Mouse (Mus musculus) liver, embryonic 11.5 days (tissue): ENCODE results near the gene Echs1. TPM values are rescaled to one million over a fixed set of nuclear protein-coding genes. Genes with fewer than 3 reads are reported as not detected.

ENCODE experiments used
- ATAC-seq: fragments of 200-750 bp; cut with Nextera tagmentation; replicated peaks from 2 replicates; pipeline ENCODE4 v1.8.0; 2017; ENCODE audit warnings: moderate number of reproducible peaks, mild to moderate bottlenecking, moderate TSS enrichment, moderate library complexity; ENCODE audit not compliant: low FRiP score
- DNase-seq: peaks from one replicate; pipeline ENCODE4 v3.0.0-alpha.2; 2017; ENCODE audit warnings: low spot score
- H3K27ac ChIP-seq: fragments of 300-500 bp; sonication (generic); 2 replicates; pipeline ENCODE4 v1.5.1; 2014; ENCODE audit warnings: mild to moderate bottlenecking, low read depth, low read length, control low read depth
- H3K27me3 ChIP-seq: fragments of 300-500 bp; sonication (generic); replicated peaks from 2 replicates; pipeline ENCODE4 v1.6.1; 2014; ENCODE audit warnings: low read length, mixed read lengths; ENCODE audit not compliant: control insufficient read depth, insufficient read depth
- H3K36me3 ChIP-seq: fragments of 300-500 bp; sonication (generic); 2 replicates; pipeline ENCODE4 v1.6.1; 2014; ENCODE audit warnings: mild to moderate bottlenecking, low read length, moderate library complexity, mixed read lengths; ENCODE audit not compliant: control insufficient read depth, insufficient read depth
- H3K4me1 ChIP-seq: fragments of 300-500 bp; sonication (generic); replicated peaks from 2 replicates; pipeline ENCODE4 v1.6.1; 2014; ENCODE audit warnings: low read length, mixed read lengths; ENCODE audit not compliant: control insufficient read depth, insufficient read depth
- H3K4me2 ChIP-seq: fragments of 300-500 bp; sonication (generic); 2 replicates; pipeline ENCODE4 v1.6.1; 2014; ENCODE audit warnings: mild to moderate bottlenecking, control low read depth, moderate library complexity
- H3K4me3 ChIP-seq: fragments of 300-500 bp; sonication (generic); 2 replicates; pipeline ENCODE4 v1.5.1; 2014; ENCODE audit warnings: low read depth, low read length, control low read depth
- H3K9ac ChIP-seq: fragments of 300-500 bp; sonication (generic); 2 replicates; pipeline ENCODE4 v1.6.1; 2014; ENCODE audit warnings: low read depth, low read length, control low read depth
- H3K9me3 ChIP-seq: fragments of 300-500 bp; sonication (generic); 2 replicates; pipeline ENCODE4 v1.6.1; 2016; ENCODE audit warnings: low read length, inconsistent platforms, mixed read lengths; ENCODE audit not compliant: control insufficient read depth
- WGBS: fragments of 180-500 bp; shearing (Covaris S2); extraction: QIAGEN DNeasy Blood & Tissue Kit; methylation state at CpG from one replicate; pipeline ENCODE4 v1.1.7; 2014; 5-methylcytosine and 5-hydroxymethylcytosine counted together
- polyA plus RNA-seq: library from polyadenylated mRNA; unstranded; fragments of >200 nt; fragmentation: Nextera tagmentation; extraction: Ambion mirVana; gene quantifications from 2 replicates; pipeline ENCODE4 v1.2.1, GENCODE M21; 2014

The Echs1 gene
- polyA plus RNA-seq, result 119 and 129 TPM in 2 replicates

GRCm38 (mm10) chr7:140116329-140117054 is at the start of gene Echs1:
Gene Echs1, minus strand, starts transcription at chr7:140116476.
- no peaks in the 10 kb centered on the region for H3K27me3 ChIP-seq
- peak within 1 kb of the TSS; percentile 71 for H3K4me3 ChIP-seq
- peak; percentile 97 for ATAC-seq
- DNase-seq, result peak; percentile 84
- H3K36me3 ChIP-seq, result peaks cover 6% of the 10 kb centered on the region; the same call in 1 of the 2 replicates
- H3K9me3 ChIP-seq, result no peaks in the 10 kb centered on the region
- peak within 1 kb of the TSS; percentile 72 for H3K9ac ChIP-seq
- peak within 1 kb of the TSS; percentile 63; the same call in 1 of the 2 replicates for H3K27ac ChIP-seq
- 5% methylated on average over 28 of the region's 28 CpGs for WGBS
- H3K4me1 ChIP-seq, result no peaks in the 10 kb centered on the region
- peak within 1 kb of the TSS; percentile 89 for H3K4me2 ChIP-seq

- 83% methylated on average over 7 of the region's 7 CpGs for WGBS
- H3K4me2 ChIP-seq, result no peak within 1 kb of the TSS
- no peak within 1 kb of the TSS for H3K9ac ChIP-seq
- no peaks in the 10 kb centered on the region for H3K9me3 ChIP-seq
- H3K27ac ChIP-seq, result no peak within 1 kb of the TSS
- no peak within 1 kb of the TSS for H3K4me3 ChIP-seq
- no peaks in the 10 kb centered on the region for H3K4me1 ChIP-seq
- no peaks in the 10 kb centered on the region for H3K36me3 ChIP-seq
- no peaks in the 10 kb centered on the region for H3K27me3 ChIP-seq
- DNase-seq (no peak), ATAC-seq (no peak)
Observed at GRCm38 (mm10) chr7:140164664-140165063, 48.4 kb upstream of the Echs1 start, which contains the start of gene Olfr522. Gene Olfr522, minus strand, starts transcription at chr7:140164764.

GRCm38 (mm10) chr7:140160363-140160762 is 44.1 kb upstream of the Echs1 start:
- no peak for DNase-seq
- Histone ChIP-seq H3K4me3 (no peak overlapping the region), H3K9me3 (no peaks in the 10 kb centered on the region), H3K9ac (no peak overlapping the region), H3K27me3 (peaks cover under 1% of the 10 kb centered on the region; the same call in 1 of the 2 replicates), H3K4me1 (no peaks in the 10 kb centered on the region), H3K27ac (no peak overlapping the region), H3K36me3 (no peaks in the 10 kb centered on the region), H3K4me2 (no peak overlapping the region)
- WGBS, result 77% methylated on average over 3 of the region's 3 CpGs
- ATAC-seq, result no peak

- no peak within 1 kb of the TSS for H3K4me3 ChIP-seq
- no peak within 1 kb of the TSS for H3K27ac ChIP-seq
- ATAC-seq, result peak; percentile 30; the same call in 1 of the 2 replicates
- no peaks in the 10 kb centered on the region; the same call in 1 of the 2 replicates for H3K36me3 ChIP-seq
- 8% methylated on average over 28 of the region's 28 CpGs for WGBS
- H3K4me2 ChIP-seq, result peak within 1 kb of the TSS; percentile 20; the same call in 1 of the 2 replicates
- H3K4me1 ChIP-seq, result no peaks in the 10 kb centered on the region
- peaks cover 32% of the 10 kb centered on the region for H3K27me3 ChIP-seq
- no peaks in the 10 kb centered on the region for H3K9me3 ChIP-seq
- DNase-seq, result no peak
- no peak within 1 kb of the TSS for H3K9ac ChIP-seq
Observed at GRCm38 (mm10) chr7:140154218-140154927, 38.1 kb upstream of the Echs1 start, which contains the start of gene Sprn. Gene Sprn, minus strand, starts transcription at chr7:140154877.

GRCm38 (mm10) chr7:140153829-140154217 is 37.5 kb upstream of the Echs1 start:
- DNase-seq, result no peak
- H3K4me1 ChIP-seq, result no peaks in the 10 kb centered on the region
- H3K27ac ChIP-seq, result no peak overlapping the region
- peaks cover 32% of the 10 kb centered on the region for H3K27me3 ChIP-seq
- no peaks in the 10 kb centered on the region for H3K9me3 ChIP-seq
- no peak overlapping the region for H3K4me3 ChIP-seq
- ATAC-seq, result no peak
- WGBS, result 28% methylated on average over 4 of the region's 4 CpGs
- H3K9ac ChIP-seq, result no peak overlapping the region
- H3K36me3 ChIP-seq, result no peaks in the 10 kb centered on the region; the same call in 1 of the 2 replicates
- H3K4me2 ChIP-seq, result no peak overlapping the region; the same call in 1 of the 2 replicates

GRCm38 (mm10) chr7:140153383-140153782 is 37.1 kb upstream of the Echs1 start:
- H3K27ac ChIP-seq, result no peak overlapping the region
- no peaks in the 10 kb centered on the region; the same call in 1 of the 2 replicates for H3K36me3 ChIP-seq
- H3K27me3 ChIP-seq, result peaks cover 32% of the 10 kb centered on the region
- H3K4me1 ChIP-seq, result no peaks in the 10 kb centered on the region
- no peak overlapping the region for H3K9ac ChIP-seq
- H3K9me3 ChIP-seq, result no peaks in the 10 kb centered on the region
- 13% methylated on average over 28 of the region's 28 CpGs for WGBS
- DNase-seq, result no peak
- peak overlapping the region; percentile 42; the same call in 1 of the 2 replicates for H3K4me2 ChIP-seq
- peak overlapping the region; percentile 20; the same call in 1 of the 2 replicates for H3K4me3 ChIP-seq
- 0 out of 2 replicates have a peak, but pooled peaks have one; percentile 12 for ATAC-seq

GRCm38 (mm10) chr7:140144550-140144949 is 28.3 kb upstream of the Echs1 start:
- Histone ChIP-seq H3K27ac (no peak overlapping the region), H3K9ac (no peak overlapping the region), H3K36me3 (no peaks in the 10 kb centered on the region; the same call in 1 of the 2 replicates), H3K4me2 (no peak overlapping the region), H3K9me3 (no peaks in the 10 kb centered on the region), H3K4me3 (no peak overlapping the region), H3K4me1 (no peaks in the 10 kb centered on the region), H3K27me3 (no peaks in the 10 kb centered on the region)
- DNase-seq (no peak), ATAC-seq (no peak)
- WGBS, result 84% methylated on average over 4 of the region's 4 CpGs

- Histone ChIP-seq H3K36me3 (no peaks in the 10 kb centered on the region; the same call in 1 of the 2 replicates), H3K27ac (no peak overlapping the region), H3K9me3 (no peaks in the 10 kb centered on the region), H3K4me3 (no peak overlapping the region), H3K4me2 (no peak overlapping the region), H3K9ac (no peak overlapping the region), H3K27me3 (no peaks in the 10 kb centered on the region), H3K4me1 (no peaks in the 10 kb centered on the region)
- 5% methylated on average over 14 of the region's 14 CpGs for WGBS
- DNase-seq, result no peak
- ATAC-seq, result no peak
Observed at GRCm38 (mm10) chr7:140141350-140141749, 25.1 kb upstream of the Echs1 start.
